Mouse (Mus musculus) erythroblast, embryonic 14.5 days (primary cell): ENCODE measurements around the gene Ifna4. TPM values are rescaled to one million over a fixed set of nuclear protein-coding genes. Genes with fewer than 3 reads are reported as not detected.
"Not testable (repeated sequence)": the region's sequence is repeated elsewhere in the genome, so short reads cannot be mapped to it uniquely, and the experiment has no call there.

Experiments used
- H3K27me3 ChIP-seq: 2 replicates; pipeline ENCODE4 v1.6.1; 2012; ENCODE audit warnings: inconsistent platforms; ENCODE audit not compliant: control insufficient read depth
- H3K36me3 ChIP-seq: 2 replicates; pipeline ENCODE4 v1.6.1; 2012; ENCODE audit warnings: mild to moderate bottlenecking, inconsistent platforms; ENCODE audit not compliant: control insufficient read depth
- H3K4me1 ChIP-seq: 2 replicates; pipeline ENCODE4 v1.6.1; 2012; ENCODE audit warnings: inconsistent platforms; ENCODE audit not compliant: control insufficient read depth
- H3K4me3 ChIP-seq: replicated peaks from 2 replicates; pipeline ENCODE3; 2012; ENCODE audit warnings: moderate library complexity, mild to moderate bottlenecking, inconsistent platforms
- H3K9me3 ChIP-seq: 2 replicates; pipeline ENCODE4 v1.6.1; 2012; ENCODE audit warnings: low read length, inconsistent platforms, mixed read lengths; ENCODE audit not compliant: control insufficient read depth
- GATA1 ChIP-seq: IDR thresholded peaks from 2 replicates; pipeline ENCODE4 v1.6.1; 2012; ENCODE audit warnings: low read length, inconsistent platforms, mixed read lengths
- TAL1 ChIP-seq: IDR thresholded peaks from 3 replicates; pipeline ENCODE4 v1.6.1; 2012; ENCODE audit warnings: low read length, inconsistent platforms, mixed read lengths
- polyA plus RNA-seq: library from polyadenylated mRNA; stranded (reverse); fragments of >175 nt; gene quantifications from 2 replicates; pipeline ENCODE4 v1.2.3, GENCODE M21; 2012

Gene Ifna4
- polyA plus RNA-seq, result not detected in 2 replicates

GRCm38 (mm10) chr4:88841438-88841911, at the start of gene Ifna4:
Ifna4 (plus strand) TSS chr4:88841861.
- no peaks in the 10 kb centered on the region for H3K27me3 ChIP-seq
- H3K36me3 ChIP-seq, result no peaks in the 10 kb centered on the region
- no peaks in the 10 kb centered on the region for H3K9me3 ChIP-seq
- H3K4me3 ChIP-seq, result no peak within 1 kb of the TSS
- TF ChIP-seq GATA1, result no peak
- TF ChIP-seq TAL1, result no peak
- H3K4me1 ChIP-seq, result no peaks in the 10 kb centered on the region

- H3K4me3 ChIP-seq, H3K9me3 ChIP-seq: not testable (repeated sequence)
Measured at GRCm38 (mm10) chr4:88793936-88794675, 47.6 kb upstream of the Ifna4 start, which contains the start of gene Gm13275. Gm13275 (plus strand) TSS chr4:88794487.

GRCm38 (mm10) chr4:88797097-88797496, 44.6 kb upstream of the Ifna4 start, which contains the start of gene Gm13279:
Gm13279 (plus strand) TSS chr4:88797397.
- H3K4me3 ChIP-seq, H3K4me1 ChIP-seq, H3K9me3 ChIP-seq, H3K36me3 ChIP-seq, H3K27me3 ChIP-seq: not testable (repeated sequence)

More at GRCm38 (mm10) chr4:88793936-88794675, 47.6 kb upstream of the Ifna4 start, which contains the start of gene Gm13275:
- H3K27me3 ChIP-seq, H3K4me1 ChIP-seq, H3K36me3 ChIP-seq: not testable (repeated sequence)

- H3K9me3 ChIP-seq, H3K4me3 ChIP-seq, H3K4me1 ChIP-seq, H3K36me3 ChIP-seq, H3K27me3 ChIP-seq: not testable (repeated sequence)
Measured at GRCm38 (mm10) chr4:88799365-88799764, 42.3 kb upstream of the Ifna4 start, which contains the start of gene Gm13285. Gm13285 (plus strand) TSS chr4:88799665.

GRCm38 (mm10) chr4:88802954-88803353, 38.7 kb upstream of the Ifna4 start, which contains the start of gene Gm13287:
Gm13287 (plus strand) TSS chr4:88803254.
- not testable (repeated sequence) for H3K4me1 ChIP-seq, H3K27me3 ChIP-seq, H3K4me3 ChIP-seq, H3K36me3 ChIP-seq, H3K9me3 ChIP-seq

- not testable (repeated sequence) for H3K4me1 ChIP-seq, H3K27me3 ChIP-seq, H3K9me3 ChIP-seq, H3K36me3 ChIP-seq, H3K4me3 ChIP-seq
Measured at GRCm38 (mm10) chr4:88805231-88805630, 36.4 kb upstream of the Ifna4 start, which contains the start of gene Gm13288. Gm13288 (plus strand) TSS chr4:88805531.

- not testable (repeated sequence) for H3K4me3 ChIP-seq, H3K36me3 ChIP-seq, H3K27me3 ChIP-seq, H3K4me1 ChIP-seq, H3K9me3 ChIP-seq
Measured at GRCm38 (mm10) chr4:88805761-88806160, 35.9 kb upstream of the Ifna4 start.

- Histone ChIP-seq H3K36me3 (no peaks in the 10 kb centered on the region), H3K4me3 (no peak within 1 kb of the TSS), H3K4me1 (no peaks in the 10 kb centered on the region), H3K9me3 (no peaks in the 10 kb centered on the region), H3K27me3 (no peaks in the 10 kb centered on the region)
- TF ChIP-seq GATA1 (no peak), TAL1 (no peak)
Measured at GRCm38 (mm10) chr4:88815928-88816327, 25.7 kb upstream of the Ifna4 start, which contains the start of gene Ifna7. Ifna7 (plus strand) TSS chr4:88816228.

- Histone ChIP-seq H3K36me3 (no peaks in the 10 kb centered on the region), H3K4me3 (no peak within 1 kb of the TSS), H3K27me3 (no peaks in the 10 kb centered on the region), H3K4me1 (no peaks in the 10 kb centered on the region), H3K9me3 (no peaks in the 10 kb centered on the region)
- no peak for TF ChIP-seq TAL1
- TF ChIP-seq GATA1, result no peak
Measured at GRCm38 (mm10) chr4:88819659-88820058, 22.0 kb upstream of the Ifna4 start, which contains the start of gene Ifna11. Ifna11 (plus strand) TSS chr4:88819959.

GRCm38 (mm10) chr4:88822995-88823394, 18.7 kb upstream of the Ifna4 start:
- Histone ChIP-seq H3K4me3 (no peak overlapping the region), H3K27me3 (no peaks in the 10 kb centered on the region), H3K36me3 (no peaks in the 10 kb centered on the region), H3K4me1 (no peaks in the 10 kb centered on the region), H3K9me3 (no peaks in the 10 kb centered on the region)
- TF ChIP-seq TAL1, result no peak

GRCm38 (mm10) chr4:88827116-88827515, 14.5 kb upstream of the Ifna4 start, which contains the start of gene Ifna6:
Ifna6 (plus strand) TSS chr4:88827416.
- H3K4me1 ChIP-seq, H3K27me3 ChIP-seq, H3K9me3 ChIP-seq, H3K36me3 ChIP-seq, H3K4me3 ChIP-seq: not testable (repeated sequence)
